Mouse (Mus musculus): ENCODE results near the gene Bcl9.

DNA sequence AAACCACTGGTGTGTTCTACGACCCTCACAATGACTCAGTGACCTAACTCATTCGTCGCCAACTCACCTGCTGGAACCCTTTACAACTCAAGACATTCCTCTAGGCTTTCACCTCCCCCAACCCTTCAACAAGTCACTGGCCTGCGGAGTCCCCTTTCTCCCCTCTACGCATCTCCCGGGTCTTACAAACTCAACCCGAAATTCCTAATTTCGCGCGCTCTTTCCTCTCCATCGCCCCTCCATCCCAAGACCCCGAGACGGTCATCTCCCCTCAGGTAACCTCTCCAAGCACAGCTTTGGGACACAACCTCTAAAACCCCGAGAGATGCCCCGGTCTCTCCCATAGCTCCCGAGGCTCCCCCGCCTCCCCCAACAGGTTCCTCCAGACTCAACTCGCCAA is 71.0 kb downstream of the Bcl9 start:
- TF ChIP-seq SIN3A (IDR thresholded peaks at IDR 0.05; ENCODE audit: low read length) (no peak), ETS1 (IDR thresholded peaks at IDR 0.05; ENCODE audit: low read depth, low read length) (no peak), POLR2AphosphoS2 (IDR thresholded peaks at IDR 0.05; ENCODE audit: low read length) (no peak), JUND (IDR thresholded peaks at IDR 0.05; ENCODE audit: low read depth, low read length) (no peak), USF1 (IDR thresholded peaks at IDR 0.05; ENCODE audit: low read depth, low read length) (no peak), CTCF (IDR thresholded peaks at IDR 0.05 in 2 of 3, conservative IDR thresholded peaks at IDR 0.05 in 1 of 3; ENCODE audit: control insufficient read depth in 1 of 3, insufficient read depth in 1 of 3, low read depth in 2 of 3, low read length in 3 of 3, poor library complexity in 1 of 3, severe bottlenecking in 1 of 3) (no peak), E2F4 (IDR thresholded peaks at IDR 0.05; ENCODE audit: borderline replicate concordance, low read depth, low read length) (no peak), TCF12 (IDR thresholded peaks at IDR 0.05; ENCODE audit: low read depth, low read length) (no peak), ZKSCAN1 (IDR thresholded peaks at IDR 0.05; ENCODE audit: low read depth, low read length) (no peak), EP300 (IDR thresholded peaks at IDR 0.05; ENCODE audit: low read depth in 1 of 2, low read length in 2 of 2) (no peak)
